Mouse (Mus musculus): ENCODE data around the gene B3galnt2.

GRCm38 (mm10) chr13:13983523-13983922 lies 29.3 kb downstream of the B3galnt2 start:
- TF ChIP-seq POLR2A (IDR thresholded peaks at IDR 0.05; ENCODE audit: borderline replicate concordance, low read depth, low read length) (no peak), CTCF (IDR thresholded peaks at IDR 0.05; ENCODE audit: low read depth, low read length) (no peak)
